Mouse (Mus musculus): ENCODE measurements around the gene Nedd9. TPM values are rescaled to one million over a fixed set of nuclear protein-coding genes. Genes with fewer than 3 reads are reported as not detected.

Nedd9 gene
- polyA plus RNA-seq, 1 experiment from 2014 or later: 11.1 TPM

DNA sequence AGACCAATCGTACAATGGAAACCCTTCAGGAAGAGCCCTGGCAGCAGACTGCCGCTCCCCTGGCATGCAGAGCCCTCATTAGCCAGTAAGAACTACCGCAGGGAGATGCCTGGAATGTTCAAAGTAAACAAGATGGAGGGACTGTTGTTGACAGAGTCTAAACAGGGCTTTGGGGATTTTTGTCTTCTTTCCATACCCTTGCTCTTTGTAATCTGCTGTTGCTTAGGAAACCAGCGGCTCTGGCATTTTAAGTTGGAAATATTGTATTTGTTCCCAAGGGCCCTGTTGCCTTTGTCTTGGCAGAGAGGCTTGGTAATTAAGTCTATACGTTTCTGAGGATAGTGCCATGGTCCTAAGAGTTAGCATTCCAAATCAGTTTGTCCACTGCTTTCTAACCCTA, 134.8 kb downstream of the Nedd9 start:
- no peaks in the 10 kb centered on the region for H3K9me3 ChIP-seq (replicated peaks)
- H3K36me3 ChIP-seq: no peaks in the 10 kb centered on the region
- no peaks in the 10 kb centered on the region for H3K27me3 ChIP-seq (ENCODE audit: low read depth, poor library complexity, severe bottlenecking)
- no peak for DNase-seq (ENCODE audit: low spot score)
- H3K4me3 ChIP-seq: no peak overlapping the region
- 62% methylated on average over 5 of the region's 5 CpGs for WGBS
- peaks cover 21% of the 10 kb centered on the region for H3K4me1 ChIP-seq
- H3K27ac ChIP-seq: no peak overlapping the region

DNA sequence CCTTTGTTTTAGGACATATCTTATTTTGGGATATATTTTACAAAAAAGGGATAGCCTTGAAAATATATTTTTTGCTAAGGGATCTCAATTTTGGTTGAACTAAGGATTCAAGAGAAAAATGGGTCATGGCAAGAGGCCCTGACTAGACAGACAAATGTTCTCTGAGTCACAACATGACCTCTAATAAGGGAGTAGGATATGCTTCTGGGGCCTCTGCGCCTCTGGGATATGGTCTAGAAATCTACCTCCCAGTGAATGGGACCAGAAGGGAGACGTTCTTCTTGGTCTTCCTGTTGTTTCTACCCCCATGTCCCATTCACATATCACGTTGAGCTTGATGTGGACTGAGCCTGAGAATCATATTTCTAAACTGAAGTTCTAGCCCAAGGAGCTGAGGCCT, 136.6 kb downstream of the Nedd9 start:
- 90% methylated on average over 3 of the region's 3 CpGs for WGBS
- DNase-seq (ENCODE audit: low spot score): no peak
- Histone ChIP-seq H3K4me3 (no peak overlapping the region), H3K36me3 (no peaks in the 10 kb centered on the region), H3K9me3 (replicated peaks) (no peaks in the 10 kb centered on the region), H3K4me1 (peaks cover 15% of the 10 kb centered on the region), H3K27ac (no peak overlapping the region), H3K27me3 (ENCODE audit: low read depth, poor library complexity, severe bottlenecking) (no peaks in the 10 kb centered on the region)

DNA sequence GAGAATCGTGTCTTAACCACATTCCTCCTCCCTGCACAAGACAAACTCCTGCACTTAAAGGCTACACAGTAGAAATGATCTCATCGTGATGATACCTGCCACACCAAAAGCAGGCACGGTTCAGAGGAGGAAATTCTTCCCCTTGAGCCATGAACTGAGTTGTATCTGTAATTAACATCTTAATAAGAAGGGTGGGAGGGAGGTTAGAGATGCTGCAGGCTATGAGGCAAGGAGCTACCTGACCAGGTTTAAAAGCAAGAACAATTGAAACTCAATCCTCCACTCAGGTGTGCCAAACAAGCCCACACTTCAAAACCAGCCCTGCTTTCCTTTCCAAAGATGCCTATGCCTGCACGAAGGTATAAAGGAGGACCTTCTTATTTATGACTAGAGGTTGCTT, 137.4 kb downstream of the Nedd9 start:
- H3K27ac ChIP-seq: no peak overlapping the region
- no peak overlapping the region for H3K4me3 ChIP-seq
- no peaks in the 10 kb centered on the region for H3K36me3 ChIP-seq
- DNase-seq (ENCODE audit: low spot score): no peak
- WGBS: 62% methylated on average over 4 of the region's 4 CpGs
- H3K4me1 ChIP-seq: peaks cover 13% of the 10 kb centered on the region
- H3K9me3 ChIP-seq (replicated peaks): no peaks in the 10 kb centered on the region
- H3K27me3 ChIP-seq (ENCODE audit: low read depth, poor library complexity, severe bottlenecking): no peaks in the 10 kb centered on the region

DNA sequence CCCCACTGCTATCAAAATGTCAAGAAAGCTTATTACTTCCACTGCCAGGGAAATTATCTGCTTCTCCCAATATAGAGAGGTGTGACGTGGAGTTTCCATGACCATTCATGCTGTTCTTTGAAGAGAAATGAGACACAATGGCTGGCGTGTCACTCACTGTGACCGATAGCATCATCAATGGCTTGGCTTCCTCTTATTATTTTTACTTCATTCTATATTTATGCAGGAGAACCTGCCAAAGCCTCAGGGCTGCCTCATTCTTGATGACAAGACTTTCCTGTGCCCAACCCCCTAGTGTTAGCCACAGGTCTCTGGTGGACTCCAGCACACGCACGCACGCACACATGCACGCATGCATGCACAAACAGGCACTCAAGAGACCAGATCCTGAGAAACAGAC, 141.4 kb downstream of the Nedd9 start:
- DNase-seq (ENCODE audit: low spot score): no peak
- H3K27ac ChIP-seq: no peak overlapping the region; the same call in 1 of the 2 replicates
- WGBS: 88% methylated on average over 7 of the region's 7 CpGs

DNA sequence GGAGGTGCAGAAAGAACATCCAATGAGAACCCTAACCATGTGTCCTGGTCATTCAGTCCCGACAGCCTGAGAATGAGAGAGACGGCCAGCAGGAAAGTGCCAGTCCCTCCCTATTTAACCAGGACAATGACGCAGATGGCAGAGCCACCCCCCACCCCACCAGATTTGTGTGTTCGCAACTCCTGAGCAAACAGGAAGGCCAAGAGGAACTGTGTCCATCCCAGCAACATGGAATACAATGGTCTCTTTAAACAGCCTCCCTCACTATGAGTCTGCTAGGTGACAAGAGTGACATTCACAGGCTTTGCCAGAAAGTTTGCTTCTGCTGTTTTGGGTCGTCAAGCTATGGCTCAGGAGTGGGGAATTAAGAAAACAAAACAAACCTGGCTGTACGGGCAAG, 141.9 kb downstream of the Nedd9 start:
- no peak overlapping the region for H3K4me3 ChIP-seq
- H3K36me3 ChIP-seq: no peaks in the 10 kb centered on the region
- H3K4me1 ChIP-seq: peaks cover 13% of the 10 kb centered on the region
- no peak for DNase-seq (ENCODE audit: low spot score)
- H3K27me3 ChIP-seq (ENCODE audit: low read depth, poor library complexity, severe bottlenecking): no peaks in the 10 kb centered on the region
- WGBS: 70% methylated on average over 6 of the region's 6 CpGs
- H3K9me3 ChIP-seq (replicated peaks): no peaks in the 10 kb centered on the region
- no peak overlapping the region; the same call in 1 of the 2 replicates for H3K27ac ChIP-seq

More for the DNA sequence above, 141.4 kb downstream of the Nedd9 start:
- Histone ChIP-seq H3K27me3 (ENCODE audit: low read depth, poor library complexity, severe bottlenecking) (no peaks in the 10 kb centered on the region), H3K36me3 (no peaks in the 10 kb centered on the region), H3K4me1 (peaks cover 13% of the 10 kb centered on the region), H3K4me3 (no peak overlapping the region), H3K9me3 (replicated peaks) (no peaks in the 10 kb centered on the region)

DNA sequence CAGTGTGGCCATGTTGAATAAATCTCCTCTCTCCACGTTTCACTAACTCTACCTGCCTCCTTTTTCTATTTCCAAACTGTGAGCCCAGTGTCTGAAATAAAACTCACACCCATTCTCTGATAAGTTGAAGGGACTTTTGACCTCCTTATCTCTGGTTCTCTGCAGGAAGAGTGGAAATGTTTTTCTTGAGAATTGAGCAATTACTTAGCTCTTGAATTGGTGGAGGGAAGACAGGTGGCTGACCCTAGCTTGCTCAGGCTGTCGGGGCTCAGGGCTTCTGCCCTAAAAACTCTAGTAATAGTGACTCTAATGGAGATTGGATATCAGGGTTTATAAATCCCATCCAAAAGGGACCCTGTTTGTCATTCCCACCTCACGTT, 143.3 kb downstream of the Nedd9 start:
- Histone ChIP-seq H3K9me3 (replicated peaks) (no peaks in the 10 kb centered on the region), H3K27me3 (ENCODE audit: low read depth, poor library complexity, severe bottlenecking) (no peaks in the 10 kb centered on the region), H3K4me1 (peaks cover 17% of the 10 kb centered on the region), H3K36me3 (no peaks in the 10 kb centered on the region), H3K4me3 (no peak overlapping the region), H3K27ac (no peak overlapping the region)
- DNase-seq (ENCODE audit: low spot score): no peak
- WGBS: 73% methylated on average over 3 of the region's 3 CpGs

DNA sequence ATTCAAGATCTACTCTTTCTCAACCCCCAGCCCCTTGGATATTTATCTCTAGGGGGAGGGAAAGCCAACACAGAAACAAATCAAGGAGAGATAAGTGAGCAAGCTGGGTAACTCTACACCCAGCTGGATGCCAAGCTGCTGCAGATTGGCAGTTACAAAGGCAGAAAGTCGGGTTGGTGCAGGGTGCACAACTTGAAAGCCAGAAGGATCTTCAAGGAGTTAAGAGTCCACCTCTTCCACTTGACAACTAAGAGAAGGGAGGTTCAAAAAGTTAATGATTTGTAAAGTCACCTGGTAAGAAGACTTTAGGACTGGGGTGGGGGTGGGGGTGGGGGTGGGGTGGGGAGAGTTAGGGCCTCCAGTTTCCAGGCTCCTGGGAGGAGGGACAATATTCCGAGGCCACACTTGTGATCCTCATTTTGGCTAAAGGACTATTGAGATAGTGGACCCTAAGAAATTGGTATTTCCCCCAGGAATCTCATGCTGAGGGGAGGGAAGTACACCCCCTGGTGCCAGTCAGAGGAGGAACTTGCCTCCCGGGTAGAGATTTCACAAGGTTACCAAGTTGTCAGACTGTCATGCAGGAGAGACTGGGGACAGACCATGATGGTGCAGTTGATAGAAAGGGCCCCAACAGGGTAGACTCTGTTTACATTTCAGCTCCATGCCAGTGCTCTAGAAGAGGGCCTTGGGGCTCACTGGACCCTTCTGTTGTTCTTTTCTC, 143.8 kb downstream of the Nedd9 start:
- Histone ChIP-seq H3K27ac (no peak overlapping the region), H3K4me1 (peaks cover 17% of the 10 kb centered on the region), H3K27me3 (ENCODE audit: low read depth, poor library complexity, severe bottlenecking) (no peaks in the 10 kb centered on the region), H3K4me3 (no peak overlapping the region), H3K36me3 (no peaks in the 10 kb centered on the region), H3K9me3 (replicated peaks) (no peaks in the 10 kb centered on the region)
- no peak for DNase-seq (ENCODE audit: low spot score)
- 49% methylated on average over 3 of the region's 3 CpGs for WGBS

DNA sequence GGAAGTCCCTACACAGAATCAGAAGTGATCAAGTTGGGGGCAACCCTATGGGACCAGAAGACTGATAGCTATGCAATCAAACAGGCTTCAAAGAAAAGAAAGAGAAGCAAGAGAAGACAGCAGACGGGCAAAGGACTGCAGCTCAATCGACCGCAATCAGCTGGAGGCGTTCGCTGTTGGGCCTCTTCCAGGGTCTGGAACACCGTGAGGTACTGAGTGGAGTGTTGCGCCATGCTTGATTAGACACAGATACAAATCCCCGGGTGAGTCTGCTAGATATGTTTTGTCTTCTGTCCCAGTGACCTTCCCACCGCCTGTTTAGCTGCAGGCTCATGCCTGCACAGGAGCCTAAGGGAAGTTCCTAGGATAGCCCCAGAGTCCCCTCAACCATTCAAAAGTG, 145.7 kb downstream of the Nedd9 start:
- H3K9me3 ChIP-seq (replicated peaks): no peaks in the 10 kb centered on the region
- DNase-seq (ENCODE audit: low spot score): no peak
- no peak overlapping the region for H3K27ac ChIP-seq
- H3K27me3 ChIP-seq (ENCODE audit: low read depth, poor library complexity, severe bottlenecking): no peaks in the 10 kb centered on the region
- H3K4me1 ChIP-seq: peaks cover 17% of the 10 kb centered on the region
- H3K4me3 ChIP-seq: no peak overlapping the region
- 0 out of 2 replicates have a peak, but pooled peaks cover 2% of the 10 kb centered on the region for H3K36me3 ChIP-seq
- 90% methylated on average over 9 of the region's 9 CpGs for WGBS

DNA sequence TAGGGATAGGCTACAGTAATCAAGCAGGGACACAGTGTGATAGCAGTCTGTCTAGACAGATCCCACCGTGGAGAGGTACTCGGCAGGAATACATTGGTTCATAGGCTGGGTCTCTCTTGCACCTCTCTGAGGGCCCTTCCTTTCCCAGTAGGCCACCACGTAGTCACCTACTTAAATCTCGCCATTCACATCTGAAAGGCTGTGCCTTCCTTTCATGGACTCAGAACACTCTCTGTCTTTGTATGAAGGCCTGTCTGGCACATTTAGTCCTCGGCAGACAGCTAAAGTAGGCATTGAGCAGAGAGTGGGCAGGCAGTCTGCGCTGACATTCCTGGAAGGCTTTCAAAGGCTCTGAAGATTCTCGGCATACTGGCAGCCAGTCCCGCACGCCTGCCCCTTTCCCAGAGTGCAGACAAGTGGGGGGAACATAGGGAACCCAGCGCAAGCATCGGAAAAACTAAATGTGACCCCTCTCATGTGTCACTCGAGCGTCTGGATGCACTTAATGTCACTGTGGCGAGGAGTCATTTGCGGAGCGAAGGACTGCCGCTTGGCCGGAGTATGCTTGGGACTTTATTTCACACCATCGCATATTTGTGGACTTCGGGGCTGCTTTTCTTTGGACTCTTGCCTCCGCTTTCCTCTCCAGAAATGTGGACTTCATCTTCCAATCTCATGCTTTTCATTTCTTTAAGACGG, 147.4 kb downstream of the Nedd9 start:
- Histone ChIP-seq H3K36me3 (0 out of 2 replicates have a peak, but pooled peaks cover 2% of the 10 kb centered on the region), H3K9me3 (replicated peaks) (no peaks in the 10 kb centered on the region), H3K27me3 (ENCODE audit: low read depth, poor library complexity, severe bottlenecking) (no peaks in the 10 kb centered on the region), H3K27ac (no peak overlapping the region), H3K4me1 (peaks cover 11% of the 10 kb centered on the region), H3K4me3 (no peak overlapping the region)
- DNase-seq (ENCODE audit: low spot score): no peak
- WGBS: 74% methylated on average over 22 of the region's 22 CpGs

DNA sequence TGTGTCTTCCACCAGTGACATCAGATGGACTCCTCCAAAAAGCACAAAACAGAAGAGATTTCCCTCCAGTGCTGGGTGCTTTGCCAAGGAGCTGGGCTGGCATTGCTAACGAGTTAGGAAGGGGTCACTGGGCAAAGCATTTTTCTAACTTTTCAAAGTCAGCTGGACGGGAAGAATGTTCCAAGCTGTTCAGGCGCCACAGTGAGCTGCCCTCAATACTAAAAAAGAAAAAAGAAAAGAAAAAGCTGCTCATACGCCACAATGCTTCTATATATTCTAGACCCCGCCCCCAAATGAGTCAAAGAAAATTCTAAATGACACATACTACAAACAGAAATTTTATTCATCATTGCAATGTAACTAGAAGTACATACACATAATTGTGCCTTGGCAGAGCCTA, 148.0 kb downstream of the Nedd9 start:
- H3K27me3 ChIP-seq (ENCODE audit: low read depth, poor library complexity, severe bottlenecking): no peaks in the 10 kb centered on the region
- no peak for DNase-seq (ENCODE audit: low spot score)
- H3K4me1 ChIP-seq: peaks cover 11% of the 10 kb centered on the region
- no peak overlapping the region for H3K4me3 ChIP-seq
- H3K9me3 ChIP-seq (replicated peaks): no peaks in the 10 kb centered on the region
- 0 out of 2 replicates have a peak, but pooled peaks cover 2% of the 10 kb centered on the region for H3K36me3 ChIP-seq
- H3K27ac ChIP-seq: no peak overlapping the region
- WGBS: 92% methylated on average over 5 of the region's 5 CpGs

DNA sequence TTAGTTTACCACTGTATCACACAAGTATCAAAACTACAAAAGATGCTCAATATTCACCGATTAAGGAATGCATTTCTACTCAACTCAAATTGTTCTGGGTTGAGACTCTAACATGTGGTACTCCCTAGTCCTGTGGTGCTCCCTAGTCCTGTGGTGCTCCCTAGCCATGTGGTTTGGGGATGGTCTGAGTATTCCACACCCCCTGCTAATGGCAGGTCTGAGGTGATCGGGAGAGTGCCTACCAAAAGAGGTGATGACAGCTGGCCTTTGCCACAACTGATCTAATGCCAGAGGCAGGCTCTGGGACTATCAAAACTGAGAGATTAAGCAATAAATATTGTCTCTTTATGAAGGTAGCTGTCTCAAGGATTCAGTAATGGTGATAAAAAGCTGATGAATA, 149.8 kb downstream of the Nedd9 start:
- Histone ChIP-seq H3K4me1 (peaks cover 4% of the 10 kb centered on the region), H3K36me3 (0 out of 2 replicates have a peak, but pooled peaks cover 2% of the 10 kb centered on the region), H3K4me3 (no peak overlapping the region), H3K9me3 (replicated peaks) (no peaks in the 10 kb centered on the region), H3K27ac (no peak overlapping the region), H3K27me3 (ENCODE audit: low read depth, poor library complexity, severe bottlenecking) (no peaks in the 10 kb centered on the region)
- DNase-seq (ENCODE audit: low spot score): no peak
- WGBS: 85% methylated on average over 2 of the region's 2 CpGs

DNA sequence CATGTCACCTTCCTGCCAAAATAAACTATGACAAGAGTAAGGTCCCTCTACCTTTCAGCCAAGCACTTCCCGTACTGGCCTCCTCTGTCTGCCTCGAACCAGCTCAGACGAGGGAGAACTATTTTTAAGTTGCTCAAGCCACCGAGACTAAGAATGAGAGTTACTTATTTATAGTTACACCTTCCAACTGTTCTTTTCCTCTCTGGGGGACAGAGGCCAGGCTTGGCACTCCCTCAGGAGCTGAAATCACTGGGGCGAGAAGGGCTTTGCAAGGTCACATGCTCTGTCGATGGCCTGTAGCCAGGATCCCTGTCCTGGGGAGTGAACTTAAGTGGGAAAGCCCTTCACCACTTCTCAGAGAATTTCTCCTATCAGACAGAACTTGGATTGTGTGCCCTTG, 150.9 kb downstream of the Nedd9 start:
- no peak overlapping the region for H3K27ac ChIP-seq
- 77% methylated on average over 6 of the region's 6 CpGs for WGBS
- H3K27me3 ChIP-seq (ENCODE audit: low read depth, poor library complexity, severe bottlenecking): no peaks in the 10 kb centered on the region
- no peaks in the 10 kb centered on the region for H3K9me3 ChIP-seq (replicated peaks)
- no peak for DNase-seq (ENCODE audit: low spot score)
- no peak overlapping the region for H3K4me3 ChIP-seq
- H3K36me3 ChIP-seq: 0 out of 2 replicates have a peak, but pooled peaks cover 2% of the 10 kb centered on the region
- H3K4me1 ChIP-seq: peaks cover 4% of the 10 kb centered on the region

DNA sequence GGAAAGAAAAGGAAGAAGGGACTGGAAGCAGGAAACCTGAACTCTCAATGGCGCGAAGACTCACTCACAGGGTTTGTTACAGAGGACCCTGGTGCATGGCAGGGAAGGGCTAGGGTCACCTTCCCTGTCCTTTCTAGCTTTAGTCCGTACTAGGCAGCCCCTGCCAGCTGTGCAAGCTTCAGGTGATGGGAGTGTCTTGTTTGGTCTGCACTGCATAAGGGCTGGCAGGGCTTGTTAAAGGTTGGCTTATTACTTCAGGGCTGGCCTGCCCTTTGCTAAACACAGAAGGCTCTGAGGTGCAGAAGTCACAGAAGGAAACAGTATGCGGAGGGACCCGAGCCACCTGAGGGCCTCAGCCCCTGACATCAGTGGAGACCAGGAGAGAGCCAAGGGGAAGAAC, 151.4 kb downstream of the Nedd9 start:
- 92% methylated on average over 5 of the region's 5 CpGs for WGBS
- H3K4me3 ChIP-seq: no peak overlapping the region
- no peak for DNase-seq (ENCODE audit: low spot score)
- 0 out of 2 replicates have a peak, but pooled peaks cover 2% of the 10 kb centered on the region for H3K36me3 ChIP-seq
- no peaks in the 10 kb centered on the region for H3K27me3 ChIP-seq (ENCODE audit: low read depth, poor library complexity, severe bottlenecking)
- H3K27ac ChIP-seq: no peak overlapping the region
- H3K9me3 ChIP-seq (replicated peaks): no peaks in the 10 kb centered on the region
- H3K4me1 ChIP-seq: peaks cover 4% of the 10 kb centered on the region
